Mouse (Mus musculus): ENCODE measurements around the gene Olfr661.

Gene Olfr661

DNA sequence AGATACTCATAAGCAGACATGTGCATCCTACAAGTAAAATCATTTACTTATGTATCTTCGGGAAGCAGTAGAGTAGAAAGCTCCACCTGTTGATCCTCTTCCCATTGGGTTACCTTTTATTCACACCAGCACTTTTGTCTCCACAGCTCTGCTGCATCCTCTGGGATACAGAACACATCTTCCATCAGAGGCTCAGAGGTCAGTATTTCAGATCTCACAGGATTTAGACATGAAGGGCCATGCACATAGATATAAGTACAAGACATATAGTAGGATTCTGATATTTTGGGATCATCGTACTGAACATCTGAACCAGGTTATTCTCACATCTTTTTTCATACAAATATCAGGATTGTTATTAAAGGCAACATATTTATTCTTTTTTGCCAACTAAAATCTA lies at the start of gene Olfr661:
TSS of gene Olfr661 (plus strand) at position 301 of the 400 bp plus-strand sequence.
- no peak for DNase-seq (ENCODE audit: low spot score in 2 of 2)

DNA sequence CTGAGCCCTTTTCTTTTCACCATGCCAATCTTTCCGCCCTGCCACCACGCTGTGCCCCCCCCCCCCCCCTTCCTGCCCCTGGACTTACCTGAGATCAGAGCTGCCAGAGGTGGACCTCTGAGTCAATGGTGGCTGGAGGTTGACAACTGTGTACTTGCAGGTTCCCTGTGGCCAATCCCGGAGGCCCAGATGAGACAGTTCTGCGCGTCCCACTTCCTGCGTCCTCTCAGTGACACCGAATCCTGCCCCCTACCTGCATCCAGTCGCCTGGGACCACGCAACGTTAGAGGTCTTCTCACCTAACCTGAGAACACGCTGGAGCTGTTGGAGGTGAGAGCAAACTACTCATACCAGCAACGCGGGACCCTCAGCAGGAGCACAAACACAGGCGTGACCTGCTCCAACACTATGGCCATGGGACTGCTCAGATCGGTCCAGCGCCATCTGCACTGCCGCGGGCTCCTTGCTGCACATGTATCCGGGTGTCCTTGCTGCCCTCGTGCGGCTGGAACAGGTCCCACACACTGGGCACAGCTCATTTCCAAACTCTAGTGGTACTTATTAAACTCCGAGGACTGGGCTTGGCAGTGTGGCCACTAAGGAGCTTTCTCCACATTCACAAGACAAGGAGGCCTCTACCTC lies 39.3 kb upstream of the Olfr661 start, which contains the start of gene Olfr658:
TSS of gene Olfr658 (minus strand) at position 465 of the 642 bp plus-strand sequence.
- peak; percentile 43 to 56 for DNase-seq (ENCODE audit: low spot score in 2 of 2)

DNA sequence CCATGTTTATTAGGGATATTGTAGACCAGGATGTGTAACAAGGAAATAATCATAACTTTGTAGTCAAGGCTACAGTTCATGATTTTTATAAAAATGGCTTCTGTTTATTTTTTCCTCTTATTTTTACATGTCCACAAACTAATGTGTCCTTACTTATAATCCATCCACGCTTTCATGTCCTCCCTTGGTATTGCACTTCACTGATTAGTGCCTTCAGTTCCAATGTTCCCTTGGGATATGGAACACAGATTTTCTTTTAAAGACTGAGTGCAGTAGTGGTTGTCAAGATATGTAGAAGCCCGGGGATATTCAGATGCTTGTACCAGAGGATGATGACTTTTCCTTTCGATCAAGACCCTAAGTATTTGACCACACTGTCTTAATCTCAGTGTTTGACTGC lies 19.8 kb upstream of the Olfr661 start, which contains the start of gene Olfr659:
TSS of gene Olfr659 (plus strand) at position 301 of the 400 bp plus-strand sequence.
- DNase-seq (ENCODE audit: low spot score in 2 of 2) = no peak

Measured in right cerebral cortex, postnatal 10 days (tissue).